Mouse (Mus musculus) Muller cell, postnatal 12 days (primary cell): ENCODE measurements around the gene Abcc2.
A peak's percentile ranks its signal among the peaks of the same experiment; 100 is the strongest.

Experiments used
- DNase-seq: peaks from one replicate; pipeline ENCODE4 v3.0.0-alpha.2; 2015; ENCODE audit errors: inconsistent ontology term

The Abcc2 gene

GRCm38 (mm10) chr19:43780391-43780790 is 1.6 kb upstream of the Abcc2 start:
- DNase-seq: no peak

GRCm38 (mm10) chr19:43784761-43785160 is 2.8 kb downstream of the Abcc2 start:
- no peak for DNase-seq

- no peak for DNase-seq
These were observed 4.4 kb downstream of the Abcc2 start for GRCm38 (mm10) chr19:43786249-43787026.

GRCm38 (mm10) chr19:43789817-43790216 is 7.8 kb downstream of the Abcc2 start:
- DNase-seq: no peak

- no peak for DNase-seq
These were observed 10.5 kb downstream of the Abcc2 start for GRCm38 (mm10) chr19:43792537-43792936.

GRCm38 (mm10) chr19:43793951-43794350 is 12.0 kb downstream of the Abcc2 start:
- DNase-seq: no peak

- no peak for DNase-seq
These were observed 13.5 kb downstream of the Abcc2 start for GRCm38 (mm10) chr19:43795511-43795910.

- DNase-seq: no peak
These were observed 15.2 kb downstream of the Abcc2 start for GRCm38 (mm10) chr19:43797216-43797615.

- DNase-seq: no peak
These were observed 19.5 kb downstream of the Abcc2 start for GRCm38 (mm10) chr19:43801427-43802051.

GRCm38 (mm10) chr19:43803866-43804265 is 21.9 kb downstream of the Abcc2 start:
- DNase-seq: no peak

- DNase-seq: no peak
These were observed 27.3 kb downstream of the Abcc2 start for GRCm38 (mm10) chr19:43809331-43809730.

GRCm38 (mm10) chr19:43811419-43811818 is 29.4 kb downstream of the Abcc2 start:
- DNase-seq: no peak

- no peak for DNase-seq
These were observed 31.3 kb downstream of the Abcc2 start for GRCm38 (mm10) chr19:43813315-43813714.

- DNase-seq: no peak
These were observed 33.8 kb downstream of the Abcc2 start for GRCm38 (mm10) chr19:43815661-43816414.

- no peak for DNase-seq
These were observed 44.9 kb downstream of the Abcc2 start for GRCm38 (mm10) chr19:43826855-43827254.

GRCm38 (mm10) chr19:43832425-43833069 is 50.6 kb downstream of the Abcc2 start:
- DNase-seq: peak; percentile 48

GRCm38 (mm10) chr19:43843184-43843583 is 61.2 kb downstream of the Abcc2 start:
- no peak for DNase-seq

- DNase-seq: no peak
These were observed 63.4 kb downstream of the Abcc2 start for GRCm38 (mm10) chr19:43845331-43845908.

- no peak for DNase-seq
These were observed 65.1 kb downstream of the Abcc2 start for GRCm38 (mm10) chr19:43847056-43847455.

- DNase-seq: no peak
These were observed 66.0 kb downstream of the Abcc2 start for GRCm38 (mm10) chr19:43847966-43848365.

GRCm38 (mm10) chr19:43850026-43850425 is 68.0 kb downstream of the Abcc2 start:
- no peak for DNase-seq
